In the genomic region with DNA sequence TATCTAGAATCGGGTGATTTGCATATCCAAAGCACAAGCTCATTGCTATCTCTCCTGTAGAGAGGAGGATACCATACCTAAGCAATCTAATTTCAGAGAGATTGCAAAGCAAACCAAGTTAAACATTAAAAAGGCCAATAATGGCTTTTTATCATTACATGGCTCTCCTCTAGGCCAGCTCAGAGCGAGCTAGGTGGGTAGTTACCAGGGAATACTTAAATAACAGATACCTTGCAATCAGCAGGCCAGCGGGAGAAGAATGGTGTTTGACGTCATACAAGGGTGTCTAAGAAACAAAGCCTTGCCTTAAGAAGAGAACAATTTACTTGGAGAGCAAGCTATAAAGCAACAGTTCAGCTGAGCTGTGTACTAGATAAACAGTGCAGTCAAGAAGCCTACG, we compare ENCODE assay signal across 22 mouse cellular contexts.
DNase-seq lines count a peak whose midpoint lies in the region; ATAC-seq lines count a peak whose summit lies in the region.
"Had no signal": no experiment of that assay in that cellular context is flagged by ENCODE, and none has a peak within 500 bp of the region (broad histone marks: within the 10 kb centered on the region; RNA-seq: fewer than 3 reads in every experiment).

No protein-coding gene starts in this region.

- H3K27me3 ChIP-seq in hindbrain, embryonic 14.5 days (ENCODE audit: control insufficient read depth, insufficient read depth, low read length) = no peaks in the 10 kb centered on the region
- no peaks in the 10 kb centered on the region for H3K27me3 ChIP-seq in hindbrain, embryonic 16.5 days (replicated peaks; ENCODE audit: control insufficient read depth, insufficient read depth, low read length)
- no peaks in the 10 kb centered on the region for H3K27me3 ChIP-seq in neural tube, embryonic 15.5 days (replicated peaks)
- H3K27me3 ChIP-seq: embryonic facial prominence, embryonic 13.5 days; embryonic facial prominence, embryonic 15.5 days had no signal

- DNase-seq in hindbrain, embryonic 14.5 days (ENCODE audit: low spot score) = no peak
- no peak for DNase-seq in neural tube, embryonic 10.5 days (ENCODE audit: extremely low spot score, low spot score)
- no peak for DNase-seq in lung, postnatal 14 days
- DNase-seq: adrenal gland, adult 2 months; adrenal gland, postnatal 10 days; adrenal gland, postnatal 25 days; cerebellum, adult 11 months; cerebellum, adult 18-20 months; cerebellum, adult 8-10 months; cerebellum, adult 9-11 months; cerebellum, postnatal 14 days; cerebellum, postnatal 36 days; embryo, embryonic 11 days had no signal

- ATAC-seq in hindbrain, embryonic 14.5 days (ENCODE audit: low FRiP score) = no peak
- no peak for ATAC-seq in hindbrain, embryonic 16.5 days
- ATAC-seq in neural tube, embryonic 15.5 days (ENCODE audit: low FRiP score) = no peak
- ATAC-seq: forebrain, embryonic 14.5 days; forebrain, embryonic 16.5 days had no signal

- WGBS in hindbrain, embryonic 14.5 days = 84% methylated on average over 5 of the region's 5 CpGs
- 80% methylated on average over 5 of the region's 5 CpGs for WGBS in hindbrain, embryonic 16.5 days
- 69% methylated on average over 5 of the region's 5 CpGs for WGBS in neural tube, embryonic 15.5 days

- no peak overlapping the region for H3K4me2 ChIP-seq in hindbrain, embryonic 14.5 days (replicated peaks)
- H3K4me2 ChIP-seq in hindbrain, embryonic 16.5 days (ENCODE audit: low read length) = no peak overlapping the region
- no peak overlapping the region for H3K4me2 ChIP-seq in neural tube, embryonic 15.5 days
- H3K4me2 ChIP-seq: embryonic facial prominence, embryonic 13.5 days; embryonic facial prominence, embryonic 15.5 days; forebrain, embryonic 12.5 days had no signal

- H3K4me3 ChIP-seq in hindbrain, embryonic 14.5 days (replicated peaks; ENCODE audit: low read length) = no peak overlapping the region
- no peak overlapping the region for H3K4me3 ChIP-seq in hindbrain, embryonic 16.5 days (ENCODE audit: low read length)
- H3K4me3 ChIP-seq in neural tube, embryonic 15.5 days (replicated peaks) = no peak overlapping the region
- H3K4me3 ChIP-seq: embryonic facial prominence, embryonic 13.5 days; embryonic facial prominence, embryonic 15.5 days; erythroblast, embryonic 14.5 days; forebrain, embryonic 10.5 days; forebrain, embryonic 12.5 days had no signal

- peak overlapping the region; percentile 21; the same call in 1 of the 2 replicates for H3K27ac ChIP-seq in hindbrain, embryonic 14.5 days
- no peak overlapping the region for H3K27ac ChIP-seq in hindbrain, embryonic 16.5 days (ENCODE audit: low read depth, low read length)
- H3K27ac ChIP-seq in neural tube, embryonic 15.5 days (replicated peaks) = 0 out of 2 replicates have a peak overlapping the region, but pooled peaks have one; percentile 0
- H3K27ac ChIP-seq: embryonic facial prominence, embryonic 13.5 days; embryonic facial prominence, embryonic 15.5 days; forebrain, embryonic 10.5 days; forebrain, embryonic 12.5 days had no signal

- H3K36me3 ChIP-seq in hindbrain, embryonic 14.5 days (replicated peaks; ENCODE audit: control insufficient read depth, insufficient read depth) = no peaks in the 10 kb centered on the region
- H3K36me3 ChIP-seq in hindbrain, embryonic 16.5 days (ENCODE audit: control insufficient read depth, insufficient read depth, low read length) = no peaks in the 10 kb centered on the region
- no peaks in the 10 kb centered on the region for H3K36me3 ChIP-seq in neural tube, embryonic 15.5 days
- H3K36me3 ChIP-seq: embryonic facial prominence, embryonic 13.5 days; embryonic facial prominence, embryonic 15.5 days; forebrain, embryonic 10.5 days; forebrain, embryonic 12.5 days had no signal

- H3K9ac ChIP-seq in hindbrain, embryonic 14.5 days = no peak overlapping the region
- H3K9ac ChIP-seq in hindbrain, embryonic 16.5 days (ENCODE audit: low read depth, low read length) = no peak overlapping the region
- H3K9ac ChIP-seq in neural tube, embryonic 15.5 days (replicated peaks) = no peak overlapping the region
- H3K9ac ChIP-seq: embryonic facial prominence, embryonic 13.5 days; embryonic facial prominence, embryonic 15.5 days; forebrain, embryonic 12.5 days had no signal

- peaks cover 2% of the 10 kb centered on the region; the same call in 1 of the 2 replicates for H3K9me3 ChIP-seq in hindbrain, embryonic 14.5 days (ENCODE audit: control insufficient read depth, low read length)
- H3K9me3 ChIP-seq in hindbrain, embryonic 16.5 days (ENCODE audit: control insufficient read depth, low read length) = no peaks in the 10 kb centered on the region
- no peaks in the 10 kb centered on the region for H3K9me3 ChIP-seq in neural tube, embryonic 15.5 days (replicated peaks)
- H3K9me3 ChIP-seq: embryonic facial prominence, embryonic 15.5 days had no signal

- no peaks in the 10 kb centered on the region for H3K4me1 ChIP-seq in hindbrain, embryonic 14.5 days (replicated peaks; ENCODE audit: control insufficient read depth, insufficient read depth, low read length)
- H3K4me1 ChIP-seq in hindbrain, embryonic 16.5 days (ENCODE audit: control insufficient read depth, insufficient read depth, low read depth, low read length) = no peaks in the 10 kb centered on the region
- no peaks in the 10 kb centered on the region for H3K4me1 ChIP-seq in neural tube, embryonic 15.5 days
- H3K4me1 ChIP-seq: embryonic facial prominence, embryonic 13.5 days; embryonic facial prominence, embryonic 15.5 days; forebrain, embryonic 10.5 days; forebrain, embryonic 12.5 days had no signal
